Mouse (Mus musculus) heart, adult 2 months (tissue): ENCODE results near the gene Gpc4.

ENCODE experiments used
- CTCF ChIP-seq: fragments of 200-600 bp; IDR thresholded peaks from 2 replicates; pipeline ENCODE4 v1.8.1; 2022; ENCODE audit warnings: antibody characterized with exemption, mild to moderate bottlenecking, moderate library complexity
- EP300 ChIP-seq: fragments of 200-500 bp; IDR thresholded peaks from 2 replicates; pipeline ENCODE4 v1.6.1; 2011; ENCODE audit warnings: low read depth, low read length, control low read depth; ENCODE audit not compliant: insufficient read depth

- TF ChIP-seq CTCF (no peak), EP300 (no peak)
Observed at GRCm38 (mm10) chrX:52113651-52114050, 51.4 kb downstream of the Gpc4 start.
